Mouse (Mus musculus): ENCODE measurements at regions not wholly inside any gene's neighbourhood (a gene's known extent, or its start where the extent isn't known, plus 50 kb on each side); places are given as distances from the start of the nearest gene placed in this dataset.

DNA sequence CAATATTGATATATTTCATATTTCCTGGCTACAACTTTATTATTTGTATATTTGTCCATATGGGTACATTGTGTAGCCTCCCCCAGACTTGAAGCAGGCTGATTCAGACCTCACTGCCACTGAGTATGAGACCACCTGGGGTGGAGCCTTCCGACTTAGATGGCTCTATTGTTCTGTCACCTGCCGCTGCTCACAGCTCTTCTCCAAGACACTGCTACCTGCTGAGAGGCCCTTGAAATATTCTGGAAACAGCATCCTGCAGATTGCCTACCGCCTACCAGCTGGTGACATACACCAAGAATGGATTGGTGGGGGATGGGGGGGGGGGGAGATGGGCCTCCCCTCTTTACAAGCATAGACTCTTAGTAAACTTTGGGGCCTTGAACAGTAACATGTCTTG lies 2778.7 kb downstream of the Gm37988 start:
- TF ChIP-seq CTCF (IDR thresholded peaks at IDR 0.05; ENCODE audit: low read depth) (no peak), EP300 (IDR thresholded peaks at IDR 0.05; ENCODE audit: low read depth) (no peak)
